Mouse (Mus musculus): ENCODE results near the gene Tmco3.

DNA sequence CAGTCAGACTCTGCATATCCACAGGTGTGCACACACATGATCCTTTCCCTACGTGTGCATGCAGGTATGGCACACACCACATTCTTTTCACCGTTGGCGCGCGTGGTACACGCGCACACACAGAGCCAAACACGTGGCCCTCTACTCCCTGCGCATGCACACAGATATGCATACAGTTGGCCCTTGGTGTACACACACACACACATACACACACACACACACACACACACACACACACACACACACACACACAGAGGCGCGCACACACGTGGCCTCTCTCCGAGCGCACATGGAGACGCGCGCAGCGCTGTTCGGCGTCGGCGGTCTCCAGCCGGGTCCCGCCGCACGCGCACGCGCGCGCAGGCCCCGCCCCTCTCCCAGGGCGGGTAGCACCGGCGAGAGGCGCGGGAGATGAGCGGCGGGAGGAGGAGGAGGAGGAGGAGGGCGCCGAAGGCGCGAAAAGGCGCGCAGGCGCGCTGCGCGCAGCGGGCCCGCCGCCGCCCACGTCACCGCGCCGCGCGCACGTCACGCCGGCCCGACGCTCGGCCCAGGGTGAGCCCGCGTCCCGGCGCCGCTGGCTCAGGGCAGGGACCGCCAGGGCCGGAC is 50.4 kb downstream of the Tmco3 start, which contains the start of gene Tfdp1:
- peak; percentile 71 for TF ChIP-seq POLR2A (IDR thresholded peaks at IDR 0.05; ENCODE audit: low read depth, low read length)
- no peak for TF ChIP-seq CTCF (IDR thresholded peaks at IDR 0.05; ENCODE audit: borderline replicate concordance, insufficient read depth, low read length)
